Mouse (Mus musculus) hindbrain, postnatal 0 days (tissue): ENCODE data around the gene Mark2. TPM values are rescaled to one million over a fixed set of nuclear protein-coding genes. Genes with fewer than 3 reads are reported as not detected.

Source experiments
- ATAC-seq: fragments of 200-750 bp; cut with Nextera tagmentation; 2 replicates; pipeline ENCODE4 v1.8.0; 2017; ENCODE audit warnings: mild to moderate bottlenecking, moderate TSS enrichment, moderate library complexity
- DNase-seq: peaks from one replicate; pipeline ENCODE4 v3.0.0-alpha.2; 2015; ENCODE audit warnings: low spot score
- H3K27ac ChIP-seq: fragments of 300-500 bp; sonication (generic); 2 replicates; pipeline ENCODE4 v1.5.1; 2014; ENCODE audit warnings: mild to moderate bottlenecking
- H3K27me3 ChIP-seq: fragments of 300-500 bp; sonication (generic); 2 replicates; pipeline ENCODE4 v1.6.1; 2014; ENCODE audit warnings: low read length, mixed read lengths; ENCODE audit not compliant: insufficient read depth
- H3K36me3 ChIP-seq: fragments of 300-500 bp; sonication (generic); 2 replicates; pipeline ENCODE4 v1.6.1; 2014; ENCODE audit warnings: low read length, mixed read lengths; ENCODE audit not compliant: insufficient read depth
- H3K4me1 ChIP-seq: fragments of 300-500 bp; sonication (generic); 2 replicates; pipeline ENCODE4 v1.6.1; 2014; ENCODE audit warnings: antibody characterized with exemption, low read length, mixed read lengths; ENCODE audit not compliant: insufficient read depth
- H3K4me2 ChIP-seq: fragments of 300-500 bp; sonication (generic); 2 replicates; pipeline ENCODE4 v1.6.1; 2014; ENCODE audit warnings: low read depth, mild to moderate bottlenecking, low read length, moderate library complexity, mixed read lengths
- H3K4me3 ChIP-seq: fragments of 300-500 bp; sonication (generic); 2 replicates; pipeline ENCODE4 v1.5.1; 2014; ENCODE audit warnings: low read length
- H3K9ac ChIP-seq: fragments of 300-500 bp; sonication (generic); replicated peaks from 2 replicates; pipeline ENCODE4 v1.6.1; 2014; ENCODE audit warnings: mild to moderate bottlenecking, low read length, moderate library complexity, mixed read lengths
- H3K9me3 ChIP-seq: fragments of 300-500 bp; sonication (generic); 2 replicates; pipeline ENCODE4 v1.6.1; 2016; ENCODE audit warnings: low read length, mixed read lengths
- CTCF ChIP-seq: IDR thresholded peaks from 2 replicates; pipeline ENCODE4 v1.5.1; 2016; ENCODE audit warnings: antibody characterized with exemption, control low read depth, low read depth
- WGBS: fragments of 180-500 bp; shearing (Covaris S2); extraction: QIAGEN DNeasy Blood & Tissue Kit; methylation state at CpG from one replicate; pipeline ENCODE4 v1.1.7; 2014; 5-methylcytosine and 5-hydroxymethylcytosine counted together
- polyA plus RNA-seq: library from polyadenylated mRNA; unstranded; fragments of >200 nt; fragmentation: Nextera tagmentation; extraction: Ambion mirVana; gene quantifications from 2 replicates; pipeline ENCODE4 v1.2.1, GENCODE M21; 2015
- total RNA-seq: library from RNA; depleted of rRNA; stranded (reverse); fragments of >200 nt; gene quantifications from 2 replicates; pipeline ENCODE4 v1.2.3, GENCODE M21; 2014

Gene Mark2
- total and polyA plus RNA-seq, 2 experiments from 2014 or later, result 31.4 to 39.9 TPM

DNA sequence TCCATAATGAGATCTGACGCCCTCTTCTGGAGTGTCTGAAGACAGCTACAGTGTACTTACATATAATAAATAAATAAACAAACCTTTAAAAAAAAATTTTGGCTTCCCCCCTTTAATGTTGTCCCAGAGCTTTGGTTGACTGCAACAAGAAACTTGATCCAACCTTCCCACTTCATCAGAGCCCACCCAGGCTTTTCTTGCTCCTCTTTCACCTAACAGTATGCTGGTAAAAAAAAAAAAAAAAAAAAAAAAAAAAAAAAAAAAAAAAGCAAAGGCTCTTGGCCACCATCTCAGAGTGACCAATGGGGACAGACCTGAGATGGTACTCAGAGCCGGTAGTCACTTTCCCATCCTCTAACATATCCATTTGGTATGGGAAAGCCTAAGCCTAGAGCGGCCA, 53.4 kb downstream of the Mark2 start:
- no peak overlapping the region for H3K9ac ChIP-seq
- DNase-seq, result no peak
- WGBS, result 85% methylated on average over 3 of the region's 3 CpGs
- H3K4me2 ChIP-seq, result no peak overlapping the region
- ATAC-seq, result no peak
- no peak overlapping the region for H3K4me3 ChIP-seq
- H3K36me3 ChIP-seq, result peaks cover 46% of the 10 kb centered on the region; the same call in 1 of the 2 replicates
- 0 out of 2 replicates have a peak, but pooled peaks cover 4% of the 10 kb centered on the region for H3K4me1 ChIP-seq
- no peak overlapping the region for H3K27ac ChIP-seq
- H3K9me3 ChIP-seq, result no peaks in the 10 kb centered on the region
- H3K27me3 ChIP-seq, result no peaks in the 10 kb centered on the region
- no peak for TF ChIP-seq CTCF

DNA sequence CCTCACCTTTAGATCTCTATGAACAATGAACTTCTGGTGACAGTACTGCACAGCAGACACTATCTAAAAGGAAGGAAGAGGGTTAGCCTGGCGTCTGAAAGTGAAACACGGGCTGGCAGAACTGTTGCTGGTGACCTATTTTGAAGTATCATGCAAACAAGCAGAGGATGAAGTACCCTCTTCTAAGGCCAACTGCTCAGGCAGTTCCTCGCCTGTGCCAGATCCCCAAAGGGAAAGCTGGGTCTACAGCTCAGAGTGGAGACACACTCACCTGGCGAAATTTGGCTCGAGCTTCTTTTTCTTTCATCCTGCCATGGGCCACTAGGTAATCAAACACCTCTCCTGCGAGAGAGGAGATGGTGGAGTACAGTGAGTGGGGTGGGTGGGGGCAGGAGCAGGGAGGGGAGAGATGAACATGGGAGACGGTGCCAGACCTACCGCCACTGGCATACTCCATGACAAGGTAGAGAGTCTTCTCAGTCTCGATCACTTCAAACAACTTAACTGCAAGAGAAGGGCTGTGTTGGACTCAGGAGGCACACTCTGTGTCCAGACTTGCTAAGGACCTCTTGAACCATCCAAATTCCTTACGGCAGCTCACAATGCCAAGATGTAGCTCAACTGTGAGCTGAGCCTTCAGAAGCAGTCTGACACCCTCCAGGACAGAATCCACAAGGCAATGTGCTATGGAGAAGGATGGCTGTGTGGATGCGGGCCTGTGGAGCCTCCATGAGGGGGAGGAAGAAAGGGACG, 54.9 kb downstream of the Mark2 start:
- Histone ChIP-seq H3K4me1 (no peaks in the 10 kb centered on the region), H3K27ac (no peak overlapping the region), H3K36me3 (peaks cover 62% of the 10 kb centered on the region), H3K9me3 (no peaks in the 10 kb centered on the region), H3K4me2 (no peak overlapping the region), H3K4me3 (no peak overlapping the region), H3K27me3 (no peaks in the 10 kb centered on the region), H3K9ac (no peak overlapping the region)
- TF ChIP-seq CTCF, result no peak
- no peak for DNase-seq
- no peak for ATAC-seq
- 86% methylated on average over 12 of the region's 12 CpGs for WGBS

DNA sequence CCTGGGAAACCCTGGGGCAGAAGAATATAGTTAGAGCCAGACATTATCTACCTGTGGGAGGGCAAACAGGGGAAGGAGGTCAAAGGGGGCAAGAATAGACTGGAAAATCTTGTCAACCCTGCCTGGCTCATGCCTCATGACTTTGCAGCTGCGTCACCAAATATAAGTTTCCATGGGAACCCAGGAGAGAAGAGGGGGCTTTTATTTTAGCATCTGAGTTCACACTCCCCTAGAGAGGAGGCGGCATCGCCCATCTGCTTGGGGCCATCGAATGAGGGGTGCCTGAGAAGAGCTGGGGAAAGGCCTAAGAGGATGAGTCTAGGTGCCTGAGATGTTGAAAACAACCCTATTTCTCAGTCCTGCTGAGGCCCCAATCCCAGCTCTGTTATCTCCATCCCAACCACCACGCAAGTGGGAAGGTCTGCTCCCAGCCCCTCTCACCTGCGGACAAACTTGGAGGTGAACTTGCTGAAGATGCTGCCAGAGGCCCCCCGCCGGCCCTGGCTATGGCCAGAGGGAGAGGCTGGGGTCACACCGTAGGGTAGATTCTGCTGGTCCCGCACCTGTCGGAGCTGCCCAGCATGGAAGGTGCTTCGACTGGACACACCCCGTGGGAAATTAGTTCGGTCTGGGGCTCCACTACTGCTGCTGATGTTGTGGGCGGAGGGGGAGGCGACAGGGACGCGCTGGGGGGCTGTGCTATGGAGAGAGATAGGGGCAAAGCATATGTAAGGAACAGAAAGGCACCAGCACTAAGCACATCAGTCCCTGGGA, 60.9 kb downstream of the Mark2 start:
- no peak overlapping the region for H3K4me3 ChIP-seq
- no peaks in the 10 kb centered on the region for H3K9me3 ChIP-seq
- WGBS, result 88% methylated on average over 18 of the region's 18 CpGs
- peaks cover 19% of the 10 kb centered on the region; the same call in 1 of the 2 replicates for H3K4me1 ChIP-seq
- TF ChIP-seq CTCF, result no peak
- no peak overlapping the region for H3K27ac ChIP-seq
- H3K9ac ChIP-seq, result no peak overlapping the region
- peaks cover 55% of the 10 kb centered on the region for H3K36me3 ChIP-seq
- H3K27me3 ChIP-seq, result no peaks in the 10 kb centered on the region
- H3K4me2 ChIP-seq, result no peak overlapping the region
- DNase-seq (no peak), ATAC-seq (no peak)

DNA sequence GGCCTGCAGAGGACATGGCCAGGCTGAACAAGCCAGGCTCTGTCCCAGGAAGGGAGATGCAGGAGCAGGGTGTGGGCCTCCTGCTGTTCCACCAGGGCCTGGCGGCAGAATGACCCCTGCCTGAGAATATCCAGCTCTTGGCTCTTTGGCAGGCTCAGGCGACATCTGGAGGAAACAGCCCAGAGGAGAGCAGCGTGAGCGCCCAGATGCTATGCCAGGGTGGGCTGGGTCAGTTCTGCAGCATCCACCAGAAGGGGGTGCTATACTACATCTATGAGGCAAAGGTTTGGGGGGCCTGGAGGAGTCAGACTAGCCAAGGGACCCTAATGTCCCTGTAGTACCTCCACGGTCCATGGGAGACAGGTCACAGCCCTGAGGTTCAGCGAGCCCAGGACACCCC, 62.5 kb downstream of the Mark2 start:
- H3K27ac ChIP-seq, result peak overlapping the region; percentile 54; the same call in 1 of the 2 replicates
- H3K27me3 ChIP-seq, result no peaks in the 10 kb centered on the region
- H3K9me3 ChIP-seq, result no peaks in the 10 kb centered on the region
- ATAC-seq (peak; percentile 44), DNase-seq (peak; percentile 83)
- 29% methylated on average over 6 of the region's 6 CpGs for WGBS
- H3K4me1 ChIP-seq, result peaks cover 22% of the 10 kb centered on the region; the same call in 1 of the 2 replicates
- H3K4me2 ChIP-seq, result no peak overlapping the region
- peak; percentile 71 for TF ChIP-seq CTCF
- H3K9ac ChIP-seq, result no peak overlapping the region
- peaks cover 51% of the 10 kb centered on the region for H3K36me3 ChIP-seq
- no peak overlapping the region for H3K4me3 ChIP-seq

DNA sequence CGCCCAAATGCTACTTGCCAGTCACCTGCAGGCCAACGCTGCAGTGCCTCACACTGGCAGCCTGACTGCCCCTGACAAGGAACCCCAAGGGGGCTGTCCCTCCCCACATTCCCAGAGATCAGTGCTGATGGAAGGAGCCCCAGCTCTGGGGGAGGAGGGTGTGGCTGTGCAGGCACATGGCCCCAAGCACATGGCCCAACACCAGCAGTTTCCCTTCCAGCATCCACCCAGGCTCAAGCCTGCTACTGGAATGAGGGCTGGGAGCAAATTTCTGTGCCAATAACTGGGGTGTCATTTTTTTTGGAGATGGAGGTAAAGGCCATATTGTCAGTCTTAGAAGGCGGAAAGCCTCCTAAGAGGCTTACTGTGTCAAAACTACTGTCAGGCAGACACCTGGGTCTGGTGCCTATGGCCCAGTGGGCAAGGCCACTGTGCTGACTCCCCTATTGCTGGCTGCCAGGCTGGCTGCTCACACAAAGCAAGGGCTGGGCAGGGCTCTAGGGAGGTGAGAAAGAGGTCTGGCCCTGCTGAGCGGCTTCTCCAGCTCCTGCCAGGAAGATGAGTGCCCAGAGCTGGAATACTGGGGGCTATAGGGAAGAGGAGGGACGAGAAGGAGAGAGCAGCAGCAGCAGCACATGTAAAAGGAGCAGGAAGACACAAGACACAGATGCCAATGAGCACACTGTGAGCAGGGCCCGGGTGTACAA, 63.3 kb downstream of the Mark2 start:
- peaks cover 22% of the 10 kb centered on the region; the same call in 1 of the 2 replicates for H3K4me1 ChIP-seq
- DNase-seq (no peak), ATAC-seq (no peak)
- no peak overlapping the region for H3K4me3 ChIP-seq
- no peak for TF ChIP-seq CTCF
- peak overlapping the region; percentile 17; the same call in 1 of the 2 replicates for H3K9ac ChIP-seq
- peak overlapping the region; percentile 54; the same call in 1 of the 2 replicates for H3K27ac ChIP-seq
- no peaks in the 10 kb centered on the region for H3K27me3 ChIP-seq
- no peak overlapping the region for H3K4me2 ChIP-seq
- 51% methylated on average over 6 of the region's 6 CpGs for WGBS
- H3K9me3 ChIP-seq, result no peaks in the 10 kb centered on the region
- peaks cover 45% of the 10 kb centered on the region for H3K36me3 ChIP-seq

- H3K4me2 ChIP-seq, result no peak overlapping the region
- no peak overlapping the region for H3K4me3 ChIP-seq
- ATAC-seq (no peak), DNase-seq (peak; percentile 62)
- WGBS, result 49% methylated on average over 7 of the region's 7 CpGs
- H3K4me1 ChIP-seq, result peaks cover 22% of the 10 kb centered on the region; the same call in 1 of the 2 replicates
- H3K36me3 ChIP-seq, result peaks cover 35% of the 10 kb centered on the region
- TF ChIP-seq CTCF, result 0 out of 2 replicates have a peak, but pooled peaks have one; percentile 18
- H3K9me3 ChIP-seq, result no peaks in the 10 kb centered on the region
- peak overlapping the region; percentile 4; the same call in 1 of the 2 replicates for H3K9ac ChIP-seq
- H3K27ac ChIP-seq, result peak overlapping the region; percentile 82
- H3K27me3 ChIP-seq, result no peaks in the 10 kb centered on the region
Observed at GRCm38 (mm10) chr19:7276796-7277195, 64.9 kb downstream of the Mark2 start.
